Mouse (Mus musculus) lung, postnatal 36 days (tissue): Measurements from ENCODE around the gene Trim10.

Experiments
- DNase-seq: peaks from one replicate; pipeline ENCODE4 v3.0.0; 2022; ENCODE audit warnings: mixed read lengths

Gene Trim10

DNA sequence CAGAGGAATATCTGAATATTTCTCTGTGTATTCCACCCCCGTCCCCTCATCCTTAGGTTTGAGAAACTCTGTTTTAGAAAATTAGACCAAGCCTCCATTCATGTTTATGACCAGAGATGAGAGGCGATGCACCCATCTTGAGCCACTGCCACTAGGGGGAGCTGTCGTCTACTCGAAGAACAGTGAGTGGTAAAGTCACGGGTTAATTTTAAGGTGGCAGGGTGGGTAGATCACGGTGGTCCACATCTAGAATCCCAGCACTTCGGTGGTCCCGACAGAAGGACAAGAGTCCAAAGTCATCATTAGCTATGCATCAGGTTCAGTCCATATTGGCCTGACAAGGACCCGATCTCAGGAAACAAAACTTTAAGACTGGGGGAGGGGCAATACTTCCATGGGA lies 45.7 kb downstream of the Trim10 start:
- peak; percentile 79 for DNase-seq

DNA sequence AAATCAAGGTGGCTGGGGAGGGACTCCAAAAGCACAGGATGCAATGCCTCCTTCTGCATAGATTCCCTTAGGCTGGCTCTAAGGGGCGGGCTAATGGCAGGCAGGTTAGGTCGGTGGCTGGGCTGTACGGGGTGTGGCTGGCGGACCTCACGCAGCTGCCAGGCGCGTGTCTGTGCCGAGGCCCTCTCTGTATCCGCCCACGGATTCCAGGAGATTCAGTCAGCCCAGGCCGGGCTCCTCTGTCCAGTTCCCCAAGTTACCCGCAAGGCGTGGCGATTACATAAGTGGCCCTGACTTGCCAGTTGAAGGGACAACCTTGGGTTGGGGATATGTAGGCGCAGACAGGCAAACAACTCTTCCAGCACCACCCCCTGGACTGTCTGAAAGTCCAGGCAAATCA lies 50.9 kb downstream of the Trim10 start:
- DNase-seq, result peak; percentile 73

DNA sequence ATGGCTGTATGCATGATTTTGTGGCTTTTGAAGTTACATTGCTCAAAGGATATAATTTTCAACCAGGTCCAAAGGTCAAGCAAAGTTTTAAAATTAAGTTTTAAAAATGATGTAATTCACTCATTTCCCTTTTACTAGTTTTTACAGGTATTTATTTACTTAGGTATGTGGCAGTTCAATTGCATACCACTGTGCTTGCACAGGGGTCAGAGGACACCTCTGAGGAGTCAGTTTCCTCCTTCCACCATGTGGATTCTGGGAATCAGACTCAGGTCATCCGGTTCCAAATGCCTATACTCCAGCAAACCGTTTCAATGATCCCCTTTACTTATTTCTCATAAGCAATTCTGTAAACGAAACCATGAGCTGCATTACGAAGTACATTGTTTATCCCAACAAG lies 53.3 kb downstream of the Trim10 start:
- DNase-seq, result no peak

DNA sequence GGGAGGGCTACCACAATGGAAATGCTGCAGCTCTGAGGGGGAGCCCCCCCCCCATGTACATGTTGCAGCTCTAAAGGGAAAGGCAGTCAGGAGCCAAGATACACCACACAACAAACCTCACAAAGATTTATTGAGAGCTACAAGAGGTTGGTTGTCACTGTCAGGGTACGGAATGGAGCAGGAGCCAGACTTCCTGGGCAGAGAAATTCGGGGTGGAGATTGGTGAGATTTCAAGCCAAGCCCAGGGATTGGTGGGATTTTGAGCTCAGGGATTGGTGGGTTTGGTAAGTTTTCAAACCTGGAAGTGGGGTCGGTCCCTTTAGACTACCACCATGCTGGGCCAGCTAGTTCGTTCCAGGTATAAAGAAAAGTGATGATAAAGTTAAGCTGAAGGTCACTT lies 54.1 kb downstream of the Trim10 start:
- no peak for DNase-seq
